10 mouse cellular contexts compared by ENCODE assay signal in the genomic region with DNA sequence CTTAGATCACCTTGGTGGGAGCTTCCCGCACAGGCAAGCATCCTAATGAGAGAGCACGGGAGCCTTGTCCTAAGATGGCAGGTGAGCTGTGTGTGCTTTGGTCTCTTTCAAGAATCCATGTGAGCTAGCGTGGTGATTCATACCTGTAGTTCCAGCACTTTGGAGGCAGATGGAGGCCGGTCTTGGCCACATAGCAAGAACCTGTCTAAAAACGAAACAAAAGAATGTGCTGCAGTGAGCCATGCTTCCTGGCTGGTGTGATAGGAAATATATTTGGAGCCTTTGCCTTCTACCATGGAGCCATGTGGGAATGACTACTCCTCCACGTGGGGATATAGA.
DNase-seq lines count a peak whose midpoint lies in the region.
"Had no signal": no experiment of that assay in that cellular context is flagged by ENCODE, and none has a peak within 500 bp of the region (broad histone marks: within the 10 kb centered on the region; RNA-seq: fewer than 3 reads in every experiment).

No protein-coding gene starts in this region.

- DNase-seq in cerebellum, postnatal 36 days, result peak; percentile 10 to 25
- DNase-seq in cerebellum, adult 11 months, result no peak
- DNase-seq in right cerebral cortex, postnatal 25 days, result peak; percentile 10
- no peak for DNase-seq in right cerebral cortex, adult 2 months (ENCODE audit: low spot score in 2 of 2)
- DNase-seq in brain, adult 2 months (ENCODE audit: low read depth, low spot score), result peak; percentile 66
- DNase-seq in spleen, adult 12 weeks (ENCODE audit: low spot score), result no peak
- DNase-seq: gastrocnemius, postnatal 25 days; heart, adult 18-20 months; heart, postnatal 36 days; kidney, adult 11 months had no signal

Comparison
In these comparisons a context has a peak if more than half of its experiments do, and no peak if none do; other contexts are left out.
1. DNase-seq: peak in cerebellum, postnatal 36 days (2 of 2), right cerebral cortex, postnatal 25 days (single experiment) and brain, adult 2 months (single experiment); none in cerebellum, adult 11 months (single experiment), right cerebral cortex, adult 2 months (0 of 2) and spleen, adult 12 weeks (single experiment).